Mouse (Mus musculus) embryo, embryonic 11.5 days (tissue): ENCODE data around the gene Znfx1.

Source experiments
- DNase-seq: peaks from one replicate; pipeline ENCODE4 v3.0.0-alpha.2; 2012; ENCODE audit warnings: low read depth, low spot score

Gene Znfx1

GRCm38 (mm10) chr2:167071641-167072601, 9.1 kb upstream of the Znfx1 start:
- DNase-seq, result peak; percentile 93

DNA sequence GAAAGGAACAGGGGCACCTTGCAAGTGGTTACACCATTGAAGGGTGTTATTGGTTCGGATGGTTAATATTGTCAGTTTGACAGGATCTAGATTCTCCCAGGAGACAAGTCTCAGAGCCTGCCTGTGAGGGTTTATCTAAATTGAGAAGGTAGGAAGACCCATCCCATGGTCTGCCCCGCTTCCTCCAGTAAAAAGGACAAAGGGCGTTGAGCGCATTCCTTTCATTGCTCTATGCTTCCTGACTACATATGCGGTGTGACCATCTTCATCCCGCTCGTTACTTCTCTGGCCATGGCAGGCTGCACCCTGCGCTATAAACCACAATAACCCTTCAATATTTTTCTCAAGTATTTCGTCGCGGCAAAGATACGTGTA, 8.4 kb upstream of the Znfx1 start:
- no peak for DNase-seq

- no peak for DNase-seq
Measured at GRCm38 (mm10) chr2:167070341-167070740, 7.5 kb upstream of the Znfx1 start.

DNA sequence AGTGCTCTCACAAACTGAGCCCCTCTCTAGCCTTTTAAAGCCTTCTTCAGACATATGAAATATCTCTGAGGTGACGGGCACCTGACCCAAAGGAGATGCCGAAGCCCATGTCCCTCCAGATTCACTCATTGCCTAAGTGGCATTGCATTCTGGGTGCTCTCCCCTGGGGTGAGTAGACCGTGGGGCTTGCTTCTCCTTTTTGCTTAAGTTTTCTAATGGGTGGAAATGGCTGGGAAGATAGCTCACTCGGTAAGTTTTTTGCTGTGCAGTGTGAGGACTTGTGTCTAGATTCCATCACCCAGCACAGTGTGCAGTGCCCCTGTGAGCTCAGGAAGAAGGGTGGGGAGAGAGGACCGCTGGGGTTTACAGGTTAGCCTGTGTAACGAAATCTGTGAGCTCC, 4.8 kb upstream of the Znfx1 start:
- DNase-seq, result no peak

DNA sequence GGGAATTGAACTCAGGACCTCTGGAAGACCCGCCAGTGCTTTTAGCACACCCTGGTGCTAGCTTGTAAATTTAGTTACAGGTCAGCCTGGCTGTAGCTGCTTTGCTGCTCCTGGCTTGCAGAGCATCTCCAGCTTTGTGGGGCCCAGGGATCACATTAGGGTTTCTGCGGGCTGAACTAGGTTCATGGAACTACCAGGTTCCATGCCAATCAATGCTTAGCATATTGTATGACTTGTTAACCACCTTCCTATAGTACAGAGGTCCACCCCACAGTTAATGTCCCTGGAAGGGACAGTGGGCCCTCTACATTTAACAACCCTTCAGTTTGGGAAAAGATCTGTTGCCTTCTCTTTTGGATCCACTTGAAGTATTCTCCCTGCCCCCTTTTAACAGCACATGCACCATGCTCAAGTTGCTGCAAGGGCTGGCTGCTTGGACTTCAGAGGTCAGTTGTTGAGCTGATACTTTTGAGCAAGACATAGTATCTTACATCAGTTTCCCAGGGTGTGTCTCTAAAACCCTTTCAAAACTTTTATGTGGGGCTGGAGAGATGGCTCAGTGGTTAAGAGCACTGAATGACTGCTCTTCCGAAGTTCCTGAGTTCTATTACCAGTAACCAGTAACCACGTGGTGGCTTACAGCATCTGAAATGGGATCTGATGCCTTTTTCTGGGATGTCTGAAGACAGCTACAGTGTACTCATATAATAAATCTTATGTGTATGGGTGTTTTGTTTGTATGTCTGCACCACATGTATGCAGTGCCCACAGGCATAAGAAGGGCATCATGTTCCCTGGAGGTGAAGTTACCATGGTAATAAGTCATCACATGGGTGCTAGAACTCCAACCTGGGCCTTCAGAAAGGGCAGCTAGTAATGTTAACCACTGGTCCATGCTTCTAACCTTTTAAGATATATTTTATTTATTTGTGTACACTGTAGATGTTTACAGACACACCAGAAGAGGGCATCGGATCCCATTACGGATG, 4.0 kb upstream of the Znfx1 start:
- DNase-seq, result no peak

DNA sequence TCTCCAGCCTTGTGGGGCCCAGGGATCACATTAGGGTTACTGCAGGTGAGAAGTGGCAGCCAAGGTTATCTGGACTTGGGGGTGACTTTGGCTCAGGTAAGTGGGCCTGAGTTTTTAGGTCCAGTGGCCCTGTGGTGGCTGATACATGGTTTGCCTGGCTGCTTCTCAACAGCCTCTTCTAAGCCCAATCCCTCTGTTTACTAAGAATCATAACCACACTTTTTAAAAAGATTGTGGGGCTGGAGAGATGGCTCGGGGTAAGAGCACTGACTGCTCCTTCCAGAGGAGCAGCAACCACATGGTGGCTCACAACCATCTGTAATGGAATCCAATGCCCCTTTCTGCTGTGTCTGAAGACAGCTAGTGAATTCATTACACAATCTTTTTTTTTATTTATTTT, 3.2 kb upstream of the Znfx1 start:
- DNase-seq, result no peak

GRCm38 (mm10) chr2:167064601-167065295, 1.9 kb upstream of the Znfx1 start:
- DNase-seq, result no peak

DNA sequence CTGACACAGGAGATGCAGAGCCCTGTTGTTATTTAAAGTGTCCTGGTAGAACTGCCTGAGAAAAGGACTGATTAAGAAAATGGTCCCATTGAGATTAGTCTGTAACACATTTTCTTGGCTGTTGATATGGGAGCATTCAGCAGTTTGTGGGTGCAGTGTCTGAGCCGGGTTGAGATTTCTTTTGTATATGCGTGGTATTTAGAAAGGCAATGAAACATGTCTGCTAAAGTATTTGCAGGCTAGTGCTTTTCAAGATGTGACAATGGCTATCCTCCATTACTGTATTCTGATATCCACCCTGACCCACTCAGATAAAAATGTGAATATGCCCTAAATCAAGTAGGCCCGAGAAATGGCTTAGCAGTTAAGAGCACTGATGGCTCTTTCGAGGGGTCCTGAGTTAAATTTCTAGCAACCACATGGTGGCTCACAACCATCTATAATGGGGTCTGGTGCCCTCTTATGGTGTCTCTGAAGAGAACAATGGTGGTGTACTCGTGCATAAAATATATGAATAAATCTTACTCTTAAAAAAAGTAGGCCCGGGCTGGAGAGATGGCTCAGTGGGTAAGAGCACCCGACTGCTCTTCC, 1.2 kb upstream of the Znfx1 start:
- DNase-seq, result no peak

DNA sequence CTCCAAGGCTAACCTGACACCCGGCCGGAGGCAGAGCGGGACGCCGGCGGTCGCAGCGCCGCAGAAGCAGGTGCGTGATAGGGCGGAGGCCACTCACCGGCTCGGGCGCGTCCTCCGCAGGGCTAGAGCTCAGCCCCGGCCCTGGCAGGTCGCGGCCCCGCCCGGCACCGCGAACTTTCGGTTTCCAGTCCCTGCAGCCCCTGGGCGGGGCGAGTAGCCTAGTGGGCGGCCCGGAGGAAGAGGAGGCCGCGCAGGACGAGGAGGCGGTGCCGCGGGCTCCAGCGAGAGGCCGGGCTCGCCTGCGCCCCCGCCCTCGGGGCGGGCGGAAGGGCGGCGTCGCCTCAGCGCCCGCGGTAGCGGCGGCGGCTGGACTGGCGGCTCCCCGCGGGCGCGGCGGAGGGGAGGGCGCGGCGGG, 311 bp downstream of the Znfx1 start:
- DNase-seq, result peak; percentile 81

DNA sequence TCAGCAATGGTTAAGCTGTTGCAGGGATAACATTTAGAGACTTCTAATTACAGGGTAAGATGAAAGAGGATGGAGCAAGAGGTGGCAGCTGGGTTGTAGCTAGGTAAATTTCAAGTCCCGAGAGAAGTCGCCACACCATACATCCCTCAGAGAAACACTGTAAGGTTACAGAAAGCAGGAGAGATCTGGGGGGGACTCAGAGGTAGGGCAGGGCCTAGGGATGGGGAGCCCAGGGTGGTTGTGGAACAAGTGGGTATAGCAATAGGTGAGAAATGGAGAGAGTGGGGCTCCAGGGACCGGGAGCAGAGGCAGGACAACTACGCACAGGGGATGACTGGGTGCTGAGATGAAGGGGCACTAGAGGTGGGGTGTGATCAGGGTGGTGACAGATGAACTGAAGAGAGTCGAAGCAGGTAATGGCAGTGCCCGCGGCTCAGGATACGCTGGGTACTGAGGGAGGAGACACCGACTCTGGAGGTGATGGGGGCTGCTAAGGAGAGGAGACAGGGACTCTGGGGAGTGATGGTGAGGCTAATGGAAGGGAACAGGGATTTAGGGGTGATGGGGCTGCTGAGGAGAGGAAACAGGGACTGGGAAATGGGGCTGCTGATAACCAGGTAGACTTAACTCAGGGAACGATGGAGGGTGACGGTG, 1.3 kb downstream of the Znfx1 start:
- no peak for DNase-seq

DNA sequence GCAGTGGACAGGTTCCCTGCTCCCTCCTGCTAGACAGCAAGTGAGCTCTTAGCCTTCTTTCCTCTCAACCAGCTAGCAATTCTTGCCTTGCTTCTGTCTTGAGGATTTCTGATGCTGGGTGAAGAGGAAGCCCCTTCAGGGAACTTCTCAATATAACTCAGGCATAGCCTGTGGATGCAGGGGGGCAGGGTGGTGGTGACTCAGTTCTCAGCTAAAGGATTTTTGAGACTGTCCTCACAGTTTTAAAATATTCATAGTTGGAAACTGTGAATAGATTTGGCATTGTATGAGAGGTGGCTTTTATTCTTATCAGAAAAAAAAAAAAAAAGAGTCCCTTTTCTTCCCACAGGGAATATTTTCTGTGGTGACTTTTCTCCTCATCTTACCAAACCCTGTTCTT, 2.1 kb downstream of the Znfx1 start:
- no peak for DNase-seq

- no peak for DNase-seq
Measured at GRCm38 (mm10) chr2:167060360-167060759, 2.5 kb downstream of the Znfx1 start.

GRCm38 (mm10) chr2:167059960-167060359, 2.9 kb downstream of the Znfx1 start:
- no peak for DNase-seq

- DNase-seq, result no peak
Measured at GRCm38 (mm10) chr2:167059536-167059935, 3.3 kb downstream of the Znfx1 start.

DNA sequence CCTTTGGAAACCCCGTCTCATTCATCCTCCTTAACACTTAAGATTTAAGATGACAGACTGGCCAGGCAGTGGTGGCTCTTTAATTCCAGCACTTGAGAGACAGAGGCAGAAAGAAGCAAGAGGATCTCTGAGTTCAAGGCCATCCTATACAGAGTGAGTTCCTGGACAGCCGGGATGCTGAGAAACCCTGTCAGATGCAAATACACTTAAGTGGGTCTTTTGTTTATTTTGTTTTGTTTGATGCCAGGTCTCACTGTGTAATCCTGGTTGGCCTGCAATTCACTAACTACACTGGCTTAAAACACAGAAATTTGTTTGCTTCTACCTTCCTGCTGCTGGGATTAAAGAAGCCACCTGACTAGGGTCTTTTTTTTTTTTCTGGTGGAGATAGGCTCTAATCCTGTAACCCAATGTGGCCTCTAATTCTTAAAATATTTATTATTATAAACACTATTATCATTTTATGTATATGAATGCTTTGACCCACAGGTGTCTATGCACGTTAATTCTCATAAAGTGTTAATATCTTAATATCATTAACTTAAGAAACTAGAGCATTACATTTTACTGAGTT, 3.9 kb downstream of the Znfx1 start:
- DNase-seq, result no peak

- DNase-seq, result no peak
Measured at GRCm38 (mm10) chr2:167058201-167058600, 4.6 kb downstream of the Znfx1 start.

- no peak for DNase-seq
Measured at GRCm38 (mm10) chr2:167056942-167057323, 5.9 kb downstream of the Znfx1 start.

GRCm38 (mm10) chr2:167056210-167056941, 6.4 kb downstream of the Znfx1 start:
- no peak for DNase-seq

DNA sequence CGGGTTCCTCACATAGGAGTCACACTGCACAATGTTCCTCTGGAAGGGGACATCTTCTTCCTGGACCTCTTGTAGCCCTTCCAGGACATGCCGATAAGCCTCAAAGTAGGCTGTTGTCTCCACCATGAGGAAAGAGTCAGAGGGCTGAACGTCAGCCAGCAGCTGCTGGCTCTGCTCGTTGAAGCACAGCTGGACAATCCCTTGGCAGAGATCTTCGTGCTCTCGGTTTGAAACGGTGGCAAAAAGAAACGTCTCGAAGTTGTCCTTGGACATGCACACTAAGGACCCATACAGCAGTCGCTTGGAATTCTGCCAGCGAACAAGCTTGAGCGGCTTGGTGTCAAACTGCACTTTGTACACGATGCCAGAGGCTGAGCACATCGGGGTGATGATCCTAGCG, 7.4 kb downstream of the Znfx1 start:
- no peak for DNase-seq
